In genomic region chr5:77909218-77909617, GRCm38 (mm10) we compare ENCODE assay signal across 9 mouse cellular contexts.
DNase-seq lines count a peak whose midpoint lies in the region; ATAC-seq and TF ChIP-seq lines count a peak whose summit lies in the region.
"Had no signal": no experiment of that assay in that cellular context is flagged by ENCODE, and none has a peak within 500 bp of the region (broad histone marks: within the 10 kb centered on the region; RNA-seq: fewer than 3 reads in every experiment).

No protein-coding gene starts in this region.

- no peaks in the 10 kb centered on the region for H3K36me3 ChIP-seq in hindbrain, embryonic 10.5 days
- no peaks in the 10 kb centered on the region for H3K36me3 ChIP-seq in hindbrain, embryonic 13.5 days
- no peaks in the 10 kb centered on the region for H3K36me3 ChIP-seq in thymus, adult 2 months (ENCODE audit: control insufficient read depth, insufficient read depth, low read length)
- H3K36me3 ChIP-seq in embryonic facial prominence, embryonic 14.5 days (ENCODE audit: control insufficient read depth, insufficient read depth, low read length): no peaks in the 10 kb centered on the region

- ATAC-seq in hindbrain, embryonic 13.5 days (ENCODE audit: low FRiP score): no peak
- no peak for ATAC-seq in embryonic facial prominence, embryonic 14.5 days (ENCODE audit: low read depth)
- no peak for ATAC-seq in erythroid progenitor cell, adult 5-6 weeks (replicated peaks; ENCODE audit: low FRiP score, poor library complexity, severe bottlenecking)

- no peak for TF ChIP-seq CTCF in thymus, adult 2 months (IDR thresholded peaks at IDR 0.05; ENCODE audit: borderline replicate concordance, control insufficient read depth, extremely low read depth, insufficient read depth, low read length, poor library complexity)

- no peak overlapping the region for H3K4me2 ChIP-seq in hindbrain, embryonic 13.5 days
- no peak overlapping the region for H3K4me2 ChIP-seq in embryonic facial prominence, embryonic 14.5 days (ENCODE audit: low read depth, low read length)

- no peak overlapping the region for H3K27ac ChIP-seq in hindbrain, embryonic 10.5 days
- no peak overlapping the region for H3K27ac ChIP-seq in hindbrain, embryonic 13.5 days
- no peak overlapping the region for H3K27ac ChIP-seq in thymus, adult 2 months (ENCODE audit: control insufficient read depth, insufficient read depth, low read length)
- no peak overlapping the region for H3K27ac ChIP-seq in embryonic facial prominence, embryonic 14.5 days (replicated peaks; ENCODE audit: low read depth, low read length)

- WGBS in hindbrain, embryonic 10.5 days: 40% methylated on average over 6 of the region's 6 CpGs
- WGBS in hindbrain, embryonic 13.5 days: 51% methylated on average over 6 of the region's 6 CpGs
- 52% methylated on average over 6 of the region's 6 CpGs for WGBS in thymus, adult 2 months
- 48% methylated on average over 6 of the region's 6 CpGs for WGBS in embryonic facial prominence, embryonic 14.5 days

- no peak for TF ChIP-seq POLR2A in thymus, adult 2 months (IDR thresholded peaks at IDR 0.05; ENCODE audit: control insufficient read depth, extremely low read depth, insufficient read depth, low read length, poor library complexity)

- H3K9ac ChIP-seq in hindbrain, embryonic 13.5 days: no peak overlapping the region
- H3K9ac ChIP-seq in embryonic facial prominence, embryonic 14.5 days (ENCODE audit: low read depth, low read length): no peak overlapping the region

- peak; percentile 13 for DNase-seq in hindbrain, embryonic 10.5 days (ENCODE audit: low spot score)
- peak; percentile 2 for DNase-seq in thymus, postnatal 0 days (ENCODE audit: low spot score)
- DNase-seq in thymus, adult 2 months: no peak
- DNase-seq in embryonic facial prominence, embryonic 14.5 days (ENCODE audit: low spot score): peak; percentile 12
- peak; percentile 1 for DNase-seq in yolk sac, embryonic 10.5 days (ENCODE audit: low spot score)
- no peak for DNase-seq in ovary, postnatal 10 days (ENCODE audit: low spot score)
- DNase-seq: gastrocnemius, postnatal 10 days had no signal

- H3K9me3 ChIP-seq in hindbrain, embryonic 10.5 days: no peaks in the 10 kb centered on the region
- H3K9me3 ChIP-seq in hindbrain, embryonic 13.5 days: no peaks in the 10 kb centered on the region
- no peaks in the 10 kb centered on the region for H3K9me3 ChIP-seq in embryonic facial prominence, embryonic 14.5 days (ENCODE audit: control insufficient read depth, low read length)

- H3K27me3 ChIP-seq in hindbrain, embryonic 10.5 days (ENCODE audit: insufficient read depth, poor library complexity, severe bottlenecking): no peaks in the 10 kb centered on the region
- H3K27me3 ChIP-seq in hindbrain, embryonic 13.5 days: no peaks in the 10 kb centered on the region
- H3K27me3 ChIP-seq in thymus, adult 2 months (ENCODE audit: control insufficient read depth, insufficient read depth, low read length): no peaks in the 10 kb centered on the region
- H3K27me3 ChIP-seq in embryonic facial prominence, embryonic 14.5 days (replicated peaks; ENCODE audit: control insufficient read depth, insufficient read depth, low read length): no peaks in the 10 kb centered on the region

- no peaks in the 10 kb centered on the region for H3K4me1 ChIP-seq in hindbrain, embryonic 10.5 days (replicated peaks)
- H3K4me1 ChIP-seq in hindbrain, embryonic 13.5 days (replicated peaks): no peaks in the 10 kb centered on the region
- no peaks in the 10 kb centered on the region for H3K4me1 ChIP-seq in thymus, adult 2 months (replicated peaks; ENCODE audit: control insufficient read depth, insufficient read depth, low read length)
- no peaks in the 10 kb centered on the region for H3K4me1 ChIP-seq in embryonic facial prominence, embryonic 14.5 days (ENCODE audit: control insufficient read depth, insufficient read depth, low read length)

- H3K4me3 ChIP-seq in hindbrain, embryonic 10.5 days: no peak overlapping the region
- H3K4me3 ChIP-seq in hindbrain, embryonic 13.5 days: no peak overlapping the region
- H3K4me3 ChIP-seq in thymus, adult 2 months (ENCODE audit: control insufficient read depth, insufficient read depth, low read length): no peak overlapping the region
- no peak overlapping the region for H3K4me3 ChIP-seq in embryonic facial prominence, embryonic 14.5 days (ENCODE audit: low read depth, low read length)

Comparison
In these comparisons a context has a peak if more than half of its experiments do, and no peak if none do; other contexts are left out.
1. DNase-seq: peak in hindbrain, embryonic 10.5 days (single experiment), thymus, postnatal 0 days (single experiment), embryonic facial prominence, embryonic 14.5 days (single experiment) and yolk sac, embryonic 10.5 days (single experiment); none in thymus, adult 2 months (single experiment) and ovary, postnatal 10 days (single experiment).